Mouse (Mus musculus): ENCODE measurements around the gene Epor.
A peak's percentile ranks its signal among the peaks of the same experiment; 100 is the strongest.

DNA sequence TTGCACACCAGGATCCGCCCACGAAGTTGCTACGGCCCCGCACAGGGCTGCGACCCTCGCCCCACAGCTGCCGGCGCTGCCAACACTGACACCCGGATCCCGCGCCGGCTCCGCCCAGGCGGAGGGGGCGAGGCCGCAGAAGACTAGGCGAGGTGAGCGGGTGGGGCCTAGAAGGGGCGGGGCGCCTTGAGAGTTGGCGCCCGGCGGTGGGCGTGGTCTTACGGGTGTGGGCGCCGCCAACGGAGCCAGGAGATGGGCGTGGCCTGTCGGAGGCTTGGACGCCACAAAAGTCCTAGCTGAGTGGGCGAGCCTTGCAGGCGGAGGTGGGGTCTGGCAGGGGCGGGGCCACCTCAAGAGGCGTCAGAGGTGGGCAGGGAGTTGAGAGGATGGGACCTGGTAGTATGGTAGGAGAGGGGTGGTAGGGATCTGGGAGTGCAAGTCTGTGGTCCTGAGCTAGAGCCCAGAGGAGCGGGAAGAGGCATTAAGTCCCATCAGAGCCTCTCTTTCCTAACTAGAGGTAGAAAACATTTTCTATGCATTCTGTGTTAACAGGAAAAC is 45.2 kb downstream of the Epor start, which contains the start of gene Rab3d:
- TF ChIP-seq POLR2A (IDR thresholded peaks at IDR 0.05; ENCODE audit: low read depth, low read length): peak; percentile 11; the same call in 1 of the 2 replicates
- no peak for TF ChIP-seq CTCF (IDR thresholded peaks at IDR 0.05; ENCODE audit: extremely low read depth, insufficient read length, insufficient replicate concordance, low read depth, low read length)

All from small intestine, adult 2 months (tissue).